Mouse (Mus musculus): ENCODE data around the gene Serpinb6b. TPM values are rescaled to one million over a fixed set of nuclear protein-coding genes. Genes with fewer than 3 reads are reported as not detected.
A peak's percentile ranks its signal among the peaks of the same experiment; 100 is the strongest.

The Serpinb6b gene
- total RNA-seq, 2 experiments from 2014 or later, result 1.6 to 2.5 TPM

- intact Hi-C loops (cut with DNase I), result no loop called here
- DNase-seq (ENCODE audit: extremely low spot score in 1 of 2, low spot score in 2 of 2), result no peak
Measured at GRCm38 (mm10) chr13:32969641-32970040, 4.6 kb downstream of the Serpinb6b start.

DNA sequence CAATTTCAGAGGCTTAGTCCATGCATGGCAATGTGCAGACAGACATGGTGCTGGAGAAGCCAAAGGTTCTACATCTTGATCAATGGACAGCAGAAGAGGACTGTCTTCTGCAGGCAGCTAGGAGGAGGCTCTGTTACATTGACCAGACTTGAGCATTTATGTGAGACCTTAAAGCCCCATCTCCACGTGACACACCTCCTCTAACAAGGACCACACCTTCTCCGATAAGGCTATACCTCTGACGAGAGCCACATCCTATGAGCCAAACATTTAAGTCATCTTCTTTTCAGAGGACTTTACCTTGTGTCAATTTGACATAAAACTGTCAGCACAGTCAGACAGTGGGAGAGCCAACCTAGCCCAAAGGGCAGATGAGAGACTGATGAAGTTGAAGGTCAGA, 5.8 kb downstream of the Serpinb6b start:
- DNase-seq (ENCODE audit: extremely low spot score in 1 of 2, low spot score in 2 of 2), result no peak

DNA sequence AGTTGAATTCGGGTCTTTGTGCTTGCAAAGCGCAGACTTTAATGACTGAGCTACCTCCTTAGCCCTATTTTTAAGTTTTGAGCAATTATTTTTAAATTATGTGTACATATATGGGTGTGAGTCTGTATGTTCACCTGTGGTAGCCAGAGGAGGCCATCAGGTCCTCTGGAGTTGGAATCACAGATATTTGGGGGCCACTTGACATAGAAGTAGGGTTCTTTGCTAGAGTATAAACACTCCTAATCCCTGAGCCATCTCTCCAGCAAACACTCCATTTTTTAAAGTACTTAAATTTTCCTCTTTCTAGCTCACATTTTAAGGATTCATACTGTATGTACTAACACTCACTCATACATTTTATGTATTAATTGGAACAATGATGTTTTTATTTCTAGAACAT, 9.3 kb downstream of the Serpinb6b start:
- intact Hi-C loops (cut with DNase I), result no loop called here
- DNase-seq (ENCODE audit: extremely low spot score in 1 of 2, low spot score in 2 of 2), result no peak

More for the DNA sequence above, 5.8 kb downstream of the Serpinb6b start:
- intact Hi-C loops (cut with DNase I), result no loop called here

DNA sequence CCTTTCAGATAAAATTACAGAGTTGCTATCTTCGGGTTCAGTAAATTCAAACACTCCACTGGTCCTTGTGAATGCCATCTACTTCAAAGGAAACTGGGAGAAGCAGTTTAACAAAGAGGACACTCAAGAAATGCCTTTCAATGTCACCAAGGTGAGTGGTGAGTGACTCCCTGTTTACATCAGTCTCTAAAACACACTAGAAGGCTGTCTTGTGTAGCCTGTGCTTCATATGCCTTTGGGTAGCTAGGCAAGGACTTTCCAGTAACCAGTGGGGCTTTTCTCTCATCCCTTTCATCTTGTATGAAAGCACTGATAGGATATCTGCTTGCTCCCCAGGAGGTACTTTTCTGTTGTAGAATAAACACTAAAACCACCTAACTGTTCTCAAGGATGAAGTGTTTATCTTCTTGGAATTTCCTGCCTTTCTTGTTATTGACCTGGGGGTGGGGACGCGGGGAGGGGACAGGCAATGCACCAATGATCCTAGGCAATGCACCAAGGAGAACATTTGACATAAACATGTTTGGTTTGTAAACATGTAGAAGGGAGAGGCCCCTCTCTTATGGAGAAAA, 10.0 kb downstream of the Serpinb6b start:
- intact Hi-C loops (cut with DNase I), result no loop called here
- DNase-seq (ENCODE audit: extremely low spot score in 1 of 2, low spot score in 2 of 2), result peak in 1 of 2 experiments; percentile 47

DNA sequence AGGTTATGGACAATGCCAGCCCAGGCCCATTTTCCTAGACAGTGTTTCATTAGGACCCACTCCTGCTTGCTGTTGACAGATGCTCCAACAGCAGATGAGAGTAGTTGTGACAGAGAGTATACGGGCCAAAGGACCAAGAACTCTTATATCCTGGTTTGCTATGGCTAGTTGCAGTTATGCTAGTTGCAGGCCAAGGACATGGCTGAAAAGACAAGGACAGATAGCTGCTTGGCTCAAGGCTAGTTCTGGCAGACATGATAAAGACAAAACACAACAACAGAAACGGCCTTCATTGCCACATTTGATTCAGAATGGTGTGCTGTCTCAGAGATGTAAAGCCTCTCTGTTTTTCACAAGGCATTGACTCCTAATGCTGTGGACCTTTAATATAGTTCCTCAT, 10.7 kb downstream of the Serpinb6b start:
- intact Hi-C loops (cut with DNase I), result no loop called here
- DNase-seq (ENCODE audit: extremely low spot score in 1 of 2, low spot score in 2 of 2), result no peak

DNA sequence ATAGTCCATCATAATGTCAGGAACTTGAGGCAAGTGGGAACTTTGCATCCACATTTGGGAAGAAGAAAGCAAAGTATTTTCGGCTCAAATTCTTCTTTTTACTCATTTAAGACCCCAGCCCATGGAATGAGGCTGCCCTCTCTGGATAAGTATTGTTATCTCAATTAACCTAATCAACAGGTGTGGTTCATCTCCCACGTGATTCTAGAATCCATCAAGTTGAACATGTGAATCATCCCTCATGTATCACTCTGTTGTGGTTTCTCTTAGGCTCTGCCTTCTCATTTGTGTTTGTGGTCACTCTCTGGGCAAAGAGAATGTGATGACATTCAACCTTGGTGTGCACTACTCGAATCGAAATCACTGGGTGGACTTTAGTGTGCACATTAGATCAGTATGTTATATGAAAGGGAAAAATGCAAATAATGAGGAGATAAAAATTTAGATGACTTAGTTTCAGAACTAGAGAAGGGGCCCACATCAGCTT, 17.6 kb downstream of the Serpinb6b start:
- intact Hi-C loops (cut with DNase I), result no loop called here
- no peak for DNase-seq (ENCODE audit: extremely low spot score in 1 of 2, low spot score in 2 of 2)

DNA sequence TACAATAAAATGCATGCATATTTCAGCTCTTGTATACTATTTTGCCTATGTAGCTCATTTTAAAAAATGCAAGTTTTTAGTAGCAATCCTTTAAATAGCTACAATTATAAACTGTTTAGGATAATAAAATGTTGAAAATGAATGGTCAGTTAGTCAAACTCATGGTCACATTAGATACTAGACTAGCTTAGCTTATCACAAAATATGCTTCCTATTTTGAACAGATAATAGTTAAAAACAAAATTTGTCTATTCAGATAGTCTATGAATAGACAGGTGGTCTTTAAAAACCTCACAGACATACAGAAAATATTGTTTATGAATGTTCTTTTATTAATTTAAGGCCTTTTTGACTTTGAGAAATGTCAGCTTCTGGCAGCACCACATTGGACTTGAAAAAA, 21.2 kb downstream of the Serpinb6b start:
- intact Hi-C loops (cut with DNase I), result no loop called here
- DNase-seq (ENCODE audit: extremely low spot score in 1 of 2, low spot score in 2 of 2), result no peak

DNA sequence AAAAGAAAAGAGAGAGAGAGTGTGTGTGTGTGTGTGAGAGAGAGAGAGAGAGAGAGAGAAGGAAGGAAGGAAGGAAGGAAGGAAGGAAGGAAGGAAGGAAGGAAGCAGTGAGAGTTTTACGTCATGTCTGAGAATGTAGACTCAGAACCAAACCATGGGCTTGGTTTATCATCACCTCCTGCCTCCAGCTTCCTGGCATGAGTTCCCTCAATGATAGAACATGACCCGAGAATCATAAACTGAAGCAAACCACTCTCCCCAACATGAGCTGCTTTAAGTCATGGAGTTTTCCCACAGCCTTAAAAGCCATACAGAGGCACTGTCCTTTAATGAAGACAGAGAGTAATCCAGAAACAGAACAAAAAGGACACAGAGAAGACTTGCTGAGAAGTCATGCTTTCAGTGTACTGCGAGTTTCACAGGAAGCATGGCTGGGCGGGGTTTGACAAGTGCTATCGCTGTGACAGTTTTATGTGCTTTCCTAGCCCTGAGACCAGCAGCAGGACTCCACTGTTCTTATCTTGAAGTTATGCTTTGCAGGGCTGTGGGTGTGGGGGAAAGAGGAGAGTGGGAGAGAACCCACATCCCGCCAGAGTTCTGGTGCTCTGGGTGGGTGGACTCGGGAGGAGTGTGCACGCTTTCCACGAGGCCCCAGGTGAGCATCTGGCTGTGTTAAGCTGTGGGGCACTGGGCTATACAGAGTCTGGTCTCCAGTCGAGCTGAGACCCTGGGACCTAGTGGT, 28.3 kb downstream of the Serpinb6b start:
- DNase-seq (ENCODE audit: extremely low spot score in 1 of 2, low spot score in 2 of 2), result no peak
- intact Hi-C loops (cut with DNase I), result no loop called here

DNA sequence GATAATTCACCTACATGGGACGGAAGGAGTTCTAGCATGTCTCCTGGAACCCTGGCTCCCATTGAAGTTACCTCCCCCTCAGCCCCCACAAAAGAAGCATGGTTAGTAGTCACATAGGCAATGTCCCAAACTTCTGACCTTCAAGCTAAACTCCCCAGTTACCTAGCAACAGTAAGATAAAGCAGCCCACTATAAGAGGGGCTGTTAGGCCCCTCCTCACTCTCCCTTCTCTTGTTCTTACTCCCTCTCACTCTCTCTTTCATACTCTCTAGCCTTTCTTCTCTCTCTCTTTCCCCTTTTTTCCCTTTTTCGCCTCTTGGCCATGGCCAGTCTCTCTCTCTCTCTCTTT, 28.9 kb downstream of the Serpinb6b start:
- intact Hi-C loops (cut with DNase I), result no loop called here
- no peak for DNase-seq (ENCODE audit: extremely low spot score in 1 of 2, low spot score in 2 of 2)

GRCm38 (mm10) chr13:32995051-32995450, 30.0 kb downstream of the Serpinb6b start:
- intact Hi-C loops (cut with DNase I), result no loop called here
- no peak for DNase-seq (ENCODE audit: extremely low spot score in 1 of 2, low spot score in 2 of 2)

DNA sequence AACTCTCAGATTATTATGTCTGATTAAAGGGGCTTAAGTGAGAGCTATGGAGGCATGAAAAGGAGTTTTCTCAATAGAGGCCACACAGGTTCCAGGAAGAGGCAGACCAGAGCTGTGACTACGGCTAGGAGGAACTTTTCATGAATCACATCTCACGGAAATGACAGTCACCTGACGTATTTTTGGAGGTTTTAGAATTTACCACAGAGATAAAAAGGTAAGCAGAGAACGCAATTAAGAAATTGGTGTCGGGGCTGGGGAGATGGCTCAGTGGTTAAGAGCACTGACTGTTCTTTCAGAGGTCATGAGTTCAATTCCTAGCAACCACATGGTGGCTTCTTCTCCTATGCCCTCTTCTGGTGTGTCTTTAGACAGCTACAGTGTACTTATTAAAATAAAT, 36.3 kb downstream of the Serpinb6b start:
- no peak for DNase-seq (ENCODE audit: extremely low spot score in 1 of 2, low spot score in 2 of 2)
- intact Hi-C loops (cut with DNase I), result no loop called here

DNA sequence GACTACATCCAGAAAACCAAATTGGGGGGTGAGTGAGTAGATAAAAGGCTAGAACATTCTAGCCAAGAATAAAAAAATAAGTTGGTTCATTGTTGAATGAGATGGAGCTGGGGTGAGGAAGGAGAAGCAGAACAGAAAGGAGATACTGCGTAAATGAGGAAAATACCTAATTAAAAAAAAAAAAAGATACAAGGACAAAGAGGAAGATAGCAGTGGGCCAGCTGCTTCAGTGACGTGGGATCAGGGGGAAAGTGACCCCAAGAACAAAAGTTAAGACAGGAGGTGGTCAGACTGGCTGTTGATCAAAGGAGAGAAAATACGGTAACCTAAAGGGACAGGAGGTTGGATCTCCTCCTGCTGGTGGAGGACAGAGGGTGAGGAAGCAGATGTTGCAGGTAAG, 37.9 kb downstream of the Serpinb6b start, which contains the start of gene Serpinb9:
Gene Serpinb9 (plus strand): TSS at position 301 of the 400 bp plus-strand sequence.
- no peak for DNase-seq (ENCODE audit: extremely low spot score in 1 of 2, low spot score in 2 of 2)
- intact Hi-C loops (cut with DNase I), result no loop called here

DNA sequence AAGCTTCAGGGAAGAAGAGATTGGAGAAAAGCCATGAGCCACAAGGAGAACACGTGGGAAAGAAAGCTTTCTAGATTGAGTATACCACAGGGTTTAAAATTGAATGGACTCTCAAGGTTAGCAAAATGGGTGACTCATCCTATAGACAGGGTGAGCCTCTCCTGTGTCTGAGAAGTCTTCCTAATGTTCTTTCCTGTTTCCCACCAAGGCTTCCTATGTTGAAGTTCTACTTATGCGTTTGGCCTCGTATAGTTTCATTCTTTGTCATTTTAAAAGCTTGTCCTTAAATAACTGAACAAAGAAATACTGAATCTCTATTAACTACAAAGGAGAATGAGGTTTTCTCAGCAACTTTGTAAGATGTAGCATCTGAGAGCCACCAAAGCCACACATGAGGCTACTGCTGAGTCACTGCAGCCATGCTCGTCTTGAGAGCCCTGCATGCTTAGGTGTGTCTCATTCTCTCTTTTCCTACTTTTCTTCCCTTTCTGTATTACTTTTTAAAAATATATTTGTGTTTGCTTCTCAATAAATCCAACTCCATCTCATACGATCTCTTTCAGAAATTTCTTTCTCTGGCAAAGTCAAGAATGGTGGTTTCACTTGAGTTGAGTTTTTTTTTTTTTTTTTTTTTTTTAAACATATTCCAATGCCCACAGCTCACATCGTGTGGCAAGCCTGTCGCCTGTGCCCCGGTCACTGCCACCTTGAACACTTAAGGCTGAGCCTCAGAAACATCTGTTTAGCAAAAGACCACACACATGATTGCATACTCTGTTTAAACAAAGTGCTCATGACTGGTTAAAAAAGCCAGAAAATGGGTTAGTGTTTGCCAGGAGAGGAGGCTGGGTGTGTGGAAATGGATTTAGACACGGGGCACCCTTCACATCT, 38.8 kb downstream of the Serpinb6b start:
- intact Hi-C loops (cut with DNase I), result no loop called here
- no peak for DNase-seq (ENCODE audit: extremely low spot score in 1 of 2, low spot score in 2 of 2)

- DNase-seq (ENCODE audit: extremely low spot score in 1 of 2, low spot score in 2 of 2), result peak; percentile 73 to 86
- intact Hi-C loops (cut with DNase I), result no loop called here
Measured at GRCm38 (mm10) chr13:33004414-33005105, 39.6 kb downstream of the Serpinb6b start.

- no peak for DNase-seq (ENCODE audit: extremely low spot score in 1 of 2, low spot score in 2 of 2)
- intact Hi-C loops (cut with DNase I), result no loop called here
Measured at GRCm38 (mm10) chr13:33005501-33006075, 40.6 kb downstream of the Serpinb6b start.

DNA sequence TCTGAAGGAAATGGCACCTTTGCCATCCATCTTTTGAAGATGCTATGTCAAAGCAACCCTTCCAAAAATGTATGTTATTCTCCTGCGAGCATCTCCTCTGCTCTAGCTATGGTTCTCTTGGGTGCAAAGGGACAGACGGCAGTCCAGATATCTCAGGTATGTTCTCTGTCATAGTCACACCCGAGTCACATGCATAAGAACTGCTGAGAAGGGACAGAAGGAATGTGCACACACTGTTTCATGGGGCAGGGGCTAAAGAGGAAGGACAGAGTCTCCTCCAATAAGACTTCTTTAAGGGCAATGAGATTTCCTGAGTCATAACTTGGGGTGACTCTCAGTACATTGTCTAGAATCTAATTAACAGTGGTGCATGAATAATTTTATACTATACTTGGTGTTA, 41.5 kb downstream of the Serpinb6b start:
- intact Hi-C loops (cut with DNase I), result no loop called here
- no peak for DNase-seq (ENCODE audit: extremely low spot score in 1 of 2, low spot score in 2 of 2)

DNA sequence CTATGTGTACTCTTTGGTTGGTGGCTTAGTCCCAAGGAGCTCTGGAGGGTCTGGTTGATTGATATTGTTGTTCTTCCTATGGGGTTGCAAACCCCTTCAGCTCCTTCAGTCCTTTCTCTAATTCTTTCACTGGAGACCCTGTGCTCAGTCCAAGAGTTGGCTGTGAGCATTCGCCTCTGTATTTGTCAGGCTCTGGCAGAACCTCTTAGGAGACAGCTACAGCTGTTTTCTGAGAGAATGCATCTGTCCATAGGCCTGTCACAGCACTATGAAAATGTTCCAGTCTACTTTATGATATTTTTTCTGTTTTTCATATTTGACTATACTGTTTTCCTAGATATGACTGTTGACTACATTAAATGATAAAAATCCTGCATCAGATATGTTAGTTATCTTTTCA, 47.4 kb downstream of the Serpinb6b start:
- intact Hi-C loops (cut with DNase I), result no loop called here
- DNase-seq (ENCODE audit: extremely low spot score in 1 of 2, low spot score in 2 of 2), result no peak

DNA sequence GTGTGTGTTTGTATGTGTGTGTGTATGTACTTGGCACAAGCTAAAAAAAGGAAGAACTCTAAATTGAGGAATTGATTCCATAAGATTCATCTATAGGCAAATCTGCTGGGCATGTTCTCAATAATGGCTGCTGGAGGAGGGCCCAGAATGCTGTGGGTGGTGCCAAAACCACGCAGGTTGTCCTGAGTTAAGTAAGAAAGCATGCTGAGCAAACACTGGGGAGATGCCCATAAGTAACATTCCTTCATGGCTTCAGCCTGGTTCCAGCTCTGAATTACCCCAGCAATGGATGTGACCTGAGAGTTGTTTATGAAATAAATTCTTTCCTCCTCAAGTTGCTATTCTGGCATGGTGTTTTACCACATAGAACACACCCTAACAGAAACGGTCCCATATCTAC, 48.3 kb downstream of the Serpinb6b start:
- DNase-seq (ENCODE audit: extremely low spot score in 1 of 2, low spot score in 2 of 2), result no peak
- intact Hi-C loops (cut with DNase I), result no loop called here

GRCm38 (mm10) chr13:33022371-33022770, 57.4 kb downstream of the Serpinb6b start:
- intact Hi-C loops (cut with DNase I), result no loop called here
- DNase-seq (ENCODE audit: extremely low spot score in 1 of 2, low spot score in 2 of 2), result no peak
